Mouse (Mus musculus) yolk sac, embryonic 10.5 days (tissue): ENCODE measurements at regions not wholly inside any gene's neighbourhood (a gene's known extent, or its start where the extent isn't known, plus 50 kb on each side); places are given as distances from the start of the nearest gene placed in this dataset.

Experiments used
- DNase-seq: peaks from one replicate; pipeline ENCODE4 v3.0.0-alpha.2; 2017; ENCODE audit warnings: low spot score

DNA sequence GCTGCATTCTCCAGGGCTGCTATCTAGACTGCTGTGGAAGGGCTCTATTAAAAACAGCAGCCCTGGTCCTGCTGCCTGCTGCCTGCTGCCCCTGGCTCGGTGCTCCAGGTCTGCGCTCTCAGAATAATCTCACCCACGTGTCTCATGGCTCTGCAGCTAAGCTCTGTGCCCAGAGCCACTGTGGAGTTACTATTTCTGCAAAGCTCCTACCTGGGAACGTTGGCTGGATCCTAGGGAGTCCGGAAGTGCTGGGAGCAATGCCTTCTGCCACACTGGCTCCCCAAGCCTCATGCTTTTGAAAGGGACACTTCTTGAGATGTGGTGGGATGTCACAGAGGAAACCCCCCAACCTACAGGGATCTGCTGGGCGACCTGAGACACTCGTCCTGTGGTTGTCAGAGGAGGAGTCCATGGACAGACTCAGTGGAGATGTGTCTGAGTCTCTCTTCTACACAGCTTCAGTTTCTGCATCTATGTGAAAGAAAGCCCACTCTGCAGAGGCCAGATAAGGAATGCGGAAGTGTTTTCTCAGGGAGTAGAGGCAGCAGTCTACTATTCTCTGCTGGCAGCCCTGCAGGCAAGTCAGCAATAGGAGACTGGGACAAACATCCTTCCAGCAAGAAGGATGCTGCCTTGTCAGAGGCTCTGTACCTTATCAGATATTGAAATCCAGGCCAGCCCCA lies 63.0 kb upstream of the Kazn start:
- DNase-seq: peak; percentile 11

DNA sequence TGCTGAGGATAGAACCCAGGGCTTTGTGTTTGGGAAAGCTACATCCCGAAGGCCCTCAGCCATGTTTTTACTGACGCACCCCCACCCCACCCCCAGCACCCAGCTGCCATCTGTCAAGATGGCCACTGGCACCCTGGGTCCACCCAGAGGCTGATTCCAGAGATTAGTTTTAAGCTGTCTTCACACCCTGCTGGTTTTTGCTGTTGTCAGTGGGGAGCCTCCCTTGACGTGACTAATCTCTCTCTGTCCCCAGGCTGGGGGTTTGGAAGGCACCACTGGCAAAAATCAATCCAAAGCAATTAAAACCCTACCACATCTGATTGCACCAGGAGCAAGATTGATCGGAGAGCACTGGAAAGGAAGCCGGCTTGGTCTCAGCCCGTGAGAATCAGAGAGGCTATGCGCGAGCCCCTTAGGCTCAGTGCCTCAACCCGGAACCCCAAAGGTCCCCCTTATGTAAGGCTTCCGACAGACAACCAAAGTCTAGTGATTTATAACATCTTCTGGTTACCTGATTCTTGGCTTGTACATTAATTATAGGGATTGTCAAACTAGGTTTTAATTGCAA lies 59.7 kb upstream of the Kazn start:
- no peak for DNase-seq

DNA sequence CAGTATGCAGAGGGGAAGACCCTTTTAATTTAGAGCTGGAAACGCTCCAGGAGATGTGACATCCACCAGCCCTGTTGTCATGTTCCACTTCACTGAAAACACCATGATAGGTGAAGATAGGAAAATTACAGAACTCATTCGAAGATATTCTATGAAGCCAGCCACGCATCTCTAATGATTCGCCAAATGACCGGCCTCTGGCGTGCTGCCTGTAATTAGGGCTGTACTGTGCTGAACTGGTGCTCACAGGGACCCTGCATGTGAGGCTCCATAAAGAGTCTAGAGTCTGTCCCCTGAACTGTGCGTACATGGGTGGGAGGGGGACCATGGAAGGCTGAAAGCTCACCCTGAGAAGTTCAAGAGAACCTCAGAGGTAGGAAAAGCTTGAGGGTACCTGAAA lies 53.6 kb upstream of the Kazn start:
- no peak for DNase-seq

DNA sequence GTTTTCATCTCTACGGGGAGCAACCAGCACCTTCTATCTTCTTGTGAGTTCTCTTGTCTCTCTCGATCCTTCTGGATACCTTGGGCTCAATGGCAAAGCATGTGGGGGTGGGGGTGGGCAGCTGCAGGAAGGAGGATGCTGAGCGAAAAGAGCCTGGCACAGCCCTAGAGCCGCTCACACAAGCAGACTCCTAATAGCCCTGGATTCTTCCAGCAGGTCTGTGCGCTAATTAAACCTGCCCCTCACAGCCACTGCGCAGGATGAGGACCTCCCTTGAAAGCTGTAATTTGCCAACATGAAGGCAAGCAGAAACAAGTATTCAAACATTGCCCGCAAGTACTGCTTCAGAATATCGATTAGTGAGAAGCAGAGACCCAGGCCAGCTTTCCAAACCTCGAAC lies 53.1 kb upstream of the Kazn start:
- no peak for DNase-seq

DNA sequence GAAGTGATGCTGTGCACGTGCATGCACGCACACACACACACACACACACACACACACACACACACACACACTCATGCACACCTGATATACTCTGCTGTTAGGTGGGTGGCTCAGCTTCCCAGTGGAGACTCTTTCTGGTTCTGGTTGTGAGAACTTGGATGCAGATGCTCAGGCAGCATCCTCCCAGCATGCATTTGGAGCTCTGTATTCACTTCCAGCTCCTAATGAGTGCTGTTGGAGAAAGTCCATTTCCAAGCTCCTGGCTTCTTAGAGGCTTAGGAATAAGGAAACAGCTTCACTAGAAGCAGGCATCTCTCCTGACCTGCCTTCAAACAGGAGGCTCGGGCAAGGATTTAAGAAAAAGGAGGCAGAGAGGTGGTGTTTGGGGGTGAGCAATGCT lies 52.2 kb upstream of the Kazn start:
- DNase-seq: no peak
